Mouse (Mus musculus) cerebellum, adult 9-11 months (tissue): ENCODE data around the gene Chd6.
A peak's percentile ranks its signal among the peaks of the same experiment; 100 is the strongest.
"Not testable (repeated sequence)": the region's sequence is repeated elsewhere in the genome, so short reads cannot be mapped to it uniquely, and the experiment has no call there.

Experiments
- DNase-seq: peaks from one replicate; pipeline ENCODE4 v3.0.0; 2022

Chd6 gene

DNA sequence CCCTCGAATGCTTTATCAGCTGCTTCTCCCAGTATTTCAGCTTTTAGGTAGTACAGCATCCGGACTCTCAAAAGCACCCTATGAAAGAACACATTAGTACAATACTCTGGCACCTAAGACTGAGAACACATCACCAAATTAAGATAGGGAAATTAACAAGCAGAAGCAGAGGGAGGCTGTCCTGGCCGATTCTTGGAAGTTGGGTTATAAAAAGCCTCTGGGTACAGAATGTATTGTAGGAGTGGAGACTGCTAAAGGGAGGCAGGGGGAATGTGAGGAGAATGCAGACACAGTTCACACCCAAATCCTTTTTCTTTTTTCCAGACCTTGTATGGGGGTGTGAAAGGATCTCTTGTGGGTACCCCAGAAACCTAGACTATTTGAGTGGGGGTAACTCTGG is 126.2 kb downstream of the Chd6 start:
- DNase-seq: no peak

DNA sequence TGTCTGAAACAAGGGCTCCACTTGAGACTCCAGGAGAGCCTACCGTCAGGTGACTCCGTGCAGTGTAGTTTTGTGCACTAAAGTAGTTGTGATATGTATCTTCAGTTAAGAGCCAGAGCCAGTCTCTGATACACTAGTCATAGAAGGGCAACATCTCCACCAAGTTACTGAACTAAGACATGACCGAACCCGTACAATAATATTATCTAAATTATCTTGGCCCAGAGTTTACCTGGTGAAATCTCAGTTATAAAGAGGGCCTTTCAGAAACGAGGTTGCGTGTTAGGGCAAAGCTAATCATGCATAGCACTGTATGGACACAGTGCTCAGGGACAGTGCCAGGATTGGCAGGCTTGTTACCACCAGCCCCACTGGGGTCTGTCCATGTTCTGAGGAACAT is 127.1 kb downstream of the Chd6 start:
- no peak for DNase-seq

DNA sequence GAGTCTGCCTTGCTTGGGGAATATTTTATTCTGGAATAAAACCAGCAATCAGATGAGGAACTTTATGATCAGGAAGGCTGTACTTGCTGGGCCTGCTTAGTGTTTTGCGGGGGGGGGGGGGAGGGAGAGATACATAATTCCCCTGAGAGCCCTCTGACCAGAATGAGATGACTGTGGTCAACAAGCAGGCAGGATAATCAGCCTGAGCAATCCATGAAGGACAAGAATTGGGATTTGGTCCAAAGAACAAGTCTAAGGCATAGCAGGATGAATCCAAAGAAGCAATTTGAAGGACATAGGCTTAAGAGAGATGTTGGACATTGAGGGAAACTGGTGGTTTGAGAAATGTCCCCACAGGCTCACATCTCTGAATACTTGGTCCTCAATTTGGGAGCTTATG is 130.2 kb downstream of the Chd6 start:
- no peak for DNase-seq

DNA sequence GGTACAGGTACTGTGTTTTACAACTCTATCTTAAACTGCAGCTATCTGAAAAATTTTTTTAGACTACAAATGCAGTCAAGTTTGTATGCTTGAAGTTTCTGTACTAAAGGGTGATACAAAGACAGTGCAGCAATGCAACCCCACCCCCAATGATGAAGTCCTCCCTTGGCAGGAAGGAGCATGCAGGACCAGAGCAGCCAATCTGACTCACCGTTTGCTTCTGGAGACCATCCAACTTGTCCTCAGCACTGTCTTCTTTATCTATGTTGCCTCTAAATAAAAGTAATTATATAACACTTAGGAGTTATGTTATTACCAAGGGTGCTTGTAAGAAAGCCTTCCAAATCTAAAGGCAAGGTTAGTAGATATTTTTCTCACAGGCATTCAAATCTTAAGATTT is 131.6 kb downstream of the Chd6 start:
- DNase-seq: peak; percentile 39

DNA sequence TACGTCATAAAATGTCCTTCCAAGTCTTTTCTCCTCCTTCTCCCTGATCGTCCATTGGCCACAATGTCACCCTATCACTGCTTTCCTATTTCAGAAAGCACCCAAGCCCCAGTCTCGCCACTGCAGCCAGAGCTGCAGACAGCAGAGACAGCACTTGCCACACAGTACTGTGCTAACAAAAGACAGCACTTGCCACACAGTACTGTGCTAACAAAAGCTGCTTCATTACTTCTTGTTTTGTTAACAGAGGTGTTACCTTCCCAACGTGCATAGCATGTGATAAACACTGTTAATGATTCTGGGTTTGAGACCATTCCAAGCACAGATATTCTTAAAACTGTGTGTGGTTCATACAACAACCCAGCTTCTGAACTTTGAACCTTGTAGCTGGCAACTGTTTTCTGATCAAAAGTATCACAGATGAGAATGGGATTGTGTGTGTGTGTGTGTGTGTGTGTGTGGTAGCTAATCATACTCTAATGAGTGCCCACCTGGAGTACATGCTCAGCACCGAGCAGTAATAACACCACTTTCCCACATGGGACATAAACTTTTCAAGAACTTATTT is 135.1 kb downstream of the Chd6 start:
- no peak for DNase-seq

DNA sequence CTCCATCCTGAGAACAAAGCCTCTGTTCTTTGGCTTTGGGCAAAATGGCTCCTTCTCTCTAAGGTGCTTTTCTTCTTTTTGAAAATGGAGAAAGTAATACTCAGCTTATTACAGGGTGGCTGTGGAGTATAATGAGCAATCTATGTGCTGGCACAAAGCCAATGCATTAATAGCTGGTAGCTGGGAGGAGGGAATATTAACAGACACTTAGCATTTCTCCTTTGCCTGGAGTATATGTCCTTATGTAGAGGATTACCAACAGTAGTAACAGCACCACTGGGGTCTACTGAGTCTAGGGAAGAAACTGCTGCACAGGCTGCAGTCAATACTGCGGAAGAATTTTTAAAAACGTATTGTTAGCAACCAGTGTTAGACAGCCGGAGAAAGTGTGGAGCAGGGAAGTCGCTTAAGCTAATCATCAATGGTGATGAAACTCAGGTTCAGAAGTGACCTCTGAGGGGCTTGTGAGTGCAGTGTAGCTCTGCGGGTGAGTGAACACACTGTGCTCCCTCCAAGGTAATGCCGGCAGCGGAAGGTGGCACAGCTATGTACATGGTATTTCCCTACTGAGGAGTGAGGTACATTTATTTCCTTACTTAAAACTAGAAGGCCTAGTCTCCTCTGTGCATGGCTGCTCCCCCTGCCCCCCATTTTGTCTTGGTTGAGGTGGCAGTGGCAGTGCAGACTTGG is 136.6 kb downstream of the Chd6 start:
- no peak for DNase-seq

DNA sequence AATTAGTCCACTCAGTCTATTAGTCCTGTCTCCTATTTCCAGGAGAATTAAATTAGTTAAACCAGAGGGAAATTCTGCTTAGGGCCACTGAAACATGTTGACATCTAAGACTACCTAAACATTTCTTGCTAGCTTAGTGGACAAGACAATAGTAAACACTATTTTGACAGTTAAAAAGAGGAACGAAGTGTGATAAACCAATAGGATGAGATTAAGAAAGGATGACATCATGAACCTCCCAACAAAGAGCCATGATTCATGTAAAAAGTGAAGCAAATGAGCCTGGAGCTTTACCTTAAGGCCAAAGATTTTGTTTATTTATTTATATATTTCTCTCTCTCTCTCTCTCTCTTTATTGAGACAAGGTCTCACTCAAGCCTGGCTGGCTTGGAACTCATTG is 146.7 kb downstream of the Chd6 start:
- DNase-seq: no peak

DNA sequence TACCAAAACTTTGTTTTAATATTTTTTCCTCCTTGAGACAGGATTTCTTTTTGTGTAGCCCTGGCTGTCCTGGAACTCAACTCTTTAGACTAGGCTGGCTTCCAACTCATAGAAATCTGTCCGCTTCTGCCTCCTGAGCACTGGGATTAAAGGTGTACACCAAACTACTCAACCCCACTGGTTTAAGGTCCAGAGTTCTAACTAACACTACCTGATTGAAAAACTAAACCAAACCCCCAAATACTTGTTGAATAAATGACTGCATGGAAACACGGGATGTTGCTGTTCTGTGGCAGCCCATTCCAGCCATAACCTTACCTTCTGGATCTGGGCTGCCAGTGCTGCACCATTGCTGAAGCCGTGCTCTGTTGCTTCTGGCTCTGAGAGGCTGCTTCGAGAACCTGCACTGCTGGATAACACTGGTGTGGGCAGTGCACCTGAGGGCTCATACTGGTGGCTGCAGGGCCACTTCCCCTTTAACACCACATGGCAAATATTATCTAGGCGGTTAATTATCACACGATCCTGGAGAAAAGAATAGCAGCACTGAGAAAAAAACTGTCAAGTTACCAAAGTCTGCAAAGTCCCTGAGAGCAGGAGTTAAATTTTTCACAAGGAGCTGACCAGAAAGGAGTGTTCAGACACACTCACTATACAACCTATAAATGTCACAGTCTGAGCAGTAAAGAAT is 147.8 kb downstream of the Chd6 start:
- DNase-seq: no peak

DNA sequence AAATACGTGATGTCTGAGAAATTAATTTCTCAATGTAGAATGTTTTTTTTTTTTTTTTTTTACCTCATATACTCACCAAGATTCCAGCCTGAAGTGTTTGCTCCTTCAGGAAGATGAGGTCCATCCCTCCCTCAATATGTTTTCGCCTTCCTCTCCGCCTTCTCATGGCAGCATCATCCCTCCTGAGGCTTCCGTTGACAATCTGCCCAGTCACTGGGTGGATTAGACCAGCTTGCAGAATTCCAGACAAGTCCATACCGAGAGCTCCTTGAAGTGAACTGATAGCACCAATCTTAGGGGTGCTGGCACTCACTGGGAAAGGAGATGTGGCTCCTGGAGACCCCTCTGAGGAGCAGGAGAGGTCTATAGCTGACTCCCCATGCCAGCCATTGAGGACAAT is 149.0 kb downstream of the Chd6 start:
- DNase-seq: no peak

DNA sequence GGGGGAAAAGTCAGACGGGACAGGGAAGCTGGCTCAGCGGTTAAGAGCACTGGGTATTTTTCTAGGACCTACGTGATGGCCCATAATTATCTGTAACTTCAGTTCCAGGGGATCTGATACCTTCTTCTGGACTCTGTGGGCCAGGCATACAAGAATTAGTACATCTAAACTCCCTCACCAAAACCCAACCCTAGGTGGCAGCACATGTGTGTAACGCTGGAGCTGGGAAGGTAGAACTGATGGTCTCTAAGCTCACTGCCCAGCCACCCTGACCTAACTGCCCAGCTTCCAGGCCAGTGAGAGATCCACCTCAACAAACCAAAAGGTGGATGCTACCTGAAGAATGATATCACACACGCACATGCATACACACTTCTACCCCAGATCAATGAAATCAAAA is 150.1 kb downstream of the Chd6 start:
- DNase-seq: no peak

DNA sequence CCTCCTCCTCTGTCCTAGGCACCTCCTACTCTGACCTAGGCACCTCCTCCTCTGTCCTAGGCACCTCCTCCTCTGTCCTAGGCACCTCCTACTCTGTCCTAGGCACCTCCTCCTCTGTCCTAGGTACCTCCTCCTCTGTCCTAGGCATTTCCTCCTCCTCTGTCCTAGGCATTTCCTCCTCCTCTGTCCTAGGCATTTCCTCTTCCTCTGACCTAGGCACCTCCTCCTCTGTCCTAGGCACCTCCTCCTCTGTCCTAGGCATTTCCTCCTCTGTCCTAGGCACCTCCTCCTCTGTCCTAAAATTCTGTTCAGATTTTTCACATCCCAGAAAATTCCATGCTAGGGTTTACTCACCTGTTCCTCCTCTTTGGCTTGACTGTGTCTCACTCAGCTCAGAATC is 151.1 kb downstream of the Chd6 start:
- DNase-seq: not testable (repeated sequence)

DNA sequence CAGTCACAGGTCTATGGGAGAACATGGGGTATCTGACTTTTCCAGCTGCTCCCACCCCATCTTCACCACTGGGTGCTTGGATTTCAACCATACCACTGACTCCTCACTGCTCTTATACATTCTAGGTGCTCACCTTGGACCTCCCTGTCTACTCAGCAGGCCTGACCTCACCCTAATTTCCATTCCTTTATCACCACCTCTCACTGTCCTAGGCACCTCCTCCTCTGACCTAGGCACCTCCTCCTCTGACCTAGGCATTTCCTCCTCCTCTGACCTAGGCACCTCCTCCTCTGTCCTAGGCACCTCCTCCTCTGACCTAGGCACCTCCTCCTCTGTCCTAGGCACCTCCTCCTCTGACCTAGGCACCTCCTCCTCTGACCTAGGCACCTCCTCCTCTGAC is 151.6 kb downstream of the Chd6 start:
- not testable (repeated sequence) for DNase-seq

DNA sequence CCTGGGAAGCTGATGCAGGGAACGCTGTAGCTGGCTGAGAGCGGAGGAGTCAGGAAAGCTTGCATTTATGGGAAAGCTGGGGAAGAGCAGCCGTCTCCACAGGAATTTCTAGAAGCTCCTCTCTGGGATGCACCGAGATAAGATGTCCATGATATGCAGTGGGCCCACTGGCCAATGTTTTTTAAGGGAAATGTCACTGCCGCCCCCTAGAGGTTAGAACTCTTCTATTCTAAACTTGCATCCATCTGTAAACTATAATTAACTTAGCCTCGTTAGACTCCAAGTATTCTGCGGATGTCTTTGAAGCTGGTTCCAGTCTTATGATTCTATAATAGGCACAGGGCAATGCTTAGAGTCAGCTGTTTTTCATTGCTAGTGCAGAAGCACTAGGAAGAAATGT is 153.5 kb downstream of the Chd6 start:
- no peak for DNase-seq

DNA sequence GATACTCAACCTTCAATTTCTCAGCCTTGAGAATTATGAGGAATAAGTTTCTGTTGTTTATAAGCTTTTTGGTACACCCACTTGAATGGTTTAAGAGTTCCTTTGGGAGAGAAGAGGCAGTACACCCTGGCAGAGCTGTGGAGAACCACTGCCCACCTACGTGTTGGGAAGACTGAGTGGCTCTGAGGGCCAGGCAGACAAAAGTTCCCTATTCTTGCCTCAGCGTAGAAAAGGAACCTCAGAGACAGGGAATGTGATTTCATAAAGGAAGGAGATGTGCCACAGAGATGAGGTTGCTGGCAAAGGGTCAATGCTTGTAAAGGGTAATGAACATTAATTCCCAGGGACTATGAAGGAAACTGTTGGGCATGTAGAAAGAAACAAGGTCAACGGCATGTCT is 154.3 kb downstream of the Chd6 start:
- DNase-seq: no peak

DNA sequence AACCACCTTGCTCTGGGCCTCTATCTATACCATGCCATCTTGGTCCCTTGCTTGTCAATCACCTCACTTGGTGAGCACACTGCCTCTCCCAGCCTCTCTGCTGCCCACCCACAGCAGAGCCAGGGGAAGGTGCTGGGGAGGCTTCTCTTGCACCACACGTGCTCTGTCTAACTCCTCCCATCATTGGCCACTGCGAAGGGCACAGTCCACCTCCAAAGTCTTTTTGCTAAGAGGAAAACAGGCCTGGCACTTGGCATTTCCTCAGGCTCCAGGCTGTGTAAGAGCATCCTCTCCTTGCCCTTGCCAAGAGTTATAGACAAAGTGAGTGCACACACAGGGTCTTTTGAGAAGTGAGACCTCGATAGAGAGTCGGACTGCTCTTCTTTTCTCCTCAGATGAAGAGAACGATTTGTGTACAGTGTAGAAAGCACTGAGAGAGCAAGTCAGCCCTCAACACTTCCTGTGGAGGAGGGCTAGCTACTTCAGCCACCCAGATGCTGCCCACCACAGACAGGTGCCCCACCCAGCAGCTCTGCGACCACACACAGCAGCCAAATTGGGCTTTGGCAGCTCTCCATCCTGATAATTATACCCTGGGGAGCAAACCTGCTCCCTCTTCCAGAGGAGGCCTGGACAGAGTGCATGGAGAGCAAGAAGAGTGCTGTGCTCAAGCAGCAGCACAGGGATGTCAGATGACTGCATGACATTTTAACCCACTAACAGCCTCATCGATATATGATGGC is 155.6 kb downstream of the Chd6 start:
- DNase-seq: no peak

DNA sequence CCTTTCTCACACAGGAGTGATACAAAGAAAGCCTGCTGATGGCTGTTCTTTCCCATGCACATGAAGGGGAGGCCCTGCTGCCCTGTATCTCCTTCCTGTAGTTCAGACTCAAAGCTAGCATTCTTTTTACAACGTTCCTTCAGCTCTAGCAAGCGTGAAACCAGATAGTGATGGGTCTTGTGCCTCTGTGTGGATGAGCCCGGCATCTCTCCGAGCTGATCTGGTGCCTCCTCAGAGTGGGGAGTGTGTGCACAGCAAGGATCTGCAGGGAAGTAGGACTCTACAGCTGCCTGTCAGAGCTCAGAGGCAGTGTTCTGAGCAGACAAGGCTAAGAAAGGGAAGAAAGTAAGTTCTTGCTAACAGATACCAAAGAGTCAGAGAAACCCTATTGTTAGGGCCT is 157.3 kb downstream of the Chd6 start:
- DNase-seq: no peak

DNA sequence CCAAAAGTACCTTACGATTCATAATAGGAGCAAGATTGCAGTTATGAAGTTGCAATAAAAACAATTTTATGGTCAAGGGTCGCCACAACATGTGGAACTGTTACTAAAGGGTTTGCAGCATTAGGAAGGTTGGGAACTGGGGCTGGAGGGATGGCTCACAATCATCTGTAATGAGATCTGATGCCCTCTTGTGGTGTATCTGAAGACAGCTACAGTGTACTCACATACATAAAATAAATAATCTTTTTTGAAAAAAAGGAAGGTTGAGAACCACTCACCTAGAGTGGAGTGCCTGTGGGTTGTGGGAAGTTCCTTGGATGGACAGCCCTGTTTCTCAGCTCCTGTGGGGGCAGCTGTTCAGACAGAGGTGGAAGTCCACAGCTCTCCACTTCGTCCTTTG is 166.4 kb downstream of the Chd6 start:
- DNase-seq: no peak

DNA sequence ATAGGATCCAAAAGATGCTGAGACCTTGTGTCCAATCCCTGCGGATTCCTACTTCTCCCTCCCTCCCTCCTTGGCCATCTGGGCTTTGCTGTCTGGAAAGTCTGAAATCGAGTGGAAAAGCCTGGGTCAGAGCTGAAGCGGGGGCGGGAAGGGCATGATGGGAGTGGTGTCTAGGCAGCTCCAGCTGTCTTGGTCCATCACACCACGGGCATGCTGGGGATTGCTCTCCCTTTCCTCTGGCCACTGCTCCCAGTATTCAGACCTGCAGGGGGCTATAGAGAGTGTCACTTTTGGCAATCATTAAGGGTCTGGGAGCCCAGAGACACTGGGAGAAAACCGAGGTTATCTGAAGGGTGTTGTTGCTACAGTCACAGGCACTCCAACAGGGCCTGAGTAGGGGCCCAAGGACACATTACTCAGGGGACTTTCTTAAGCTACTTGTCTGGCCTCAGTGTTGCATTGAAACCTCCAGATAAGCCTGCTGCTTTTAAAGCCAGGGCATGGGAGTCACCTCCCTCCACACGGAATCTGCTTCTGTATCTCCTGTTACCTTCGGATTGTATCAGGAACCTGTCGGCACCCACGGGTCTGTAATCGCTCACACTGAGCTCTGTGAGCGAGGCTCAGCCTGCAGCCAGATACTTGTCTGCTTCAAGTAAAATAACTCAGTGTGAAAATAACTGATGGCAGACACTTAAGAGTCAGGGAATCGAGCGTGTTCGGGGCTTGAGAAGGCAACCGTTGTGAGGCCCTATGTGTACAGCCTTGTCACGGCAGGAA is 167.8 kb downstream of the Chd6 start:
- no peak for DNase-seq

DNA sequence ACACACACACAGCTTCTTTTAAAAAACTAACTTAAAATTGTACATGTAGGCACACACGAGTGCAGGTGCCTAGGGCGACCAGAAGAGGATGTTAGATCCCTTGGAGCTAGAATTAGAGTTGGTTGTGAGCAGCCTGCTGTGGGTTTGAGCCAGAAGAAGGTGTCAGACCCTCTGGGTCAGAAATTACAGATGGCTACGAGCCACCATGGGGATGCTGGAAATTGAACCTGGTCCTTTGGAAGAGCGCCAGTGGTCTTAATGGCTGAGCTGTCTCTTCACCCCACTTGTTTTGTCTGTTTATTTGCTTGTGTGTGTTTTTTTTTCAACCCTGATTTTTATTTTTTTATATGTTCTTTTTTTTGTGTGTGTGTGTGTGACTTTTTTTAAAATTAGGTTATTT is 174.4 kb downstream of the Chd6 start:
- DNase-seq: no peak

DNA sequence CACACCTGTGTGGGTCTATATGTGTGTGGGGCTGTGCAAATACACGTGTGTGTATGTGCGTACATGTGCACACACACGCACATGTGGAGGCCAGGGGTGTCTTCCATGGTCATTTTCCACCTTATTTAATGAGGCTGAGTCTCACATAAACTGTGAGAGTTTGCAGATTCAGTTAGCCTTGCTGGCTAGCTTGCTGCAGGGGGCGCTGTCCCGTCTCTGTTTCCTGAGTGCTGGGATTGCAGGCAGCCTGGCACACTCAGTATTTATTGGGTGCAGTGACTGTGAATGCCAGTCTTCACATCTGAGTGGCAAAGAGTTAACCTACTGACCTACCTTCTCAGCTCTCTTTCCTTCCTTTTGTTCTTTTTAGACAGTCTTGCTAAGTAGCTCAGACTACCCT is 175.0 kb downstream of the Chd6 start:
- DNase-seq: no peak

DNA sequence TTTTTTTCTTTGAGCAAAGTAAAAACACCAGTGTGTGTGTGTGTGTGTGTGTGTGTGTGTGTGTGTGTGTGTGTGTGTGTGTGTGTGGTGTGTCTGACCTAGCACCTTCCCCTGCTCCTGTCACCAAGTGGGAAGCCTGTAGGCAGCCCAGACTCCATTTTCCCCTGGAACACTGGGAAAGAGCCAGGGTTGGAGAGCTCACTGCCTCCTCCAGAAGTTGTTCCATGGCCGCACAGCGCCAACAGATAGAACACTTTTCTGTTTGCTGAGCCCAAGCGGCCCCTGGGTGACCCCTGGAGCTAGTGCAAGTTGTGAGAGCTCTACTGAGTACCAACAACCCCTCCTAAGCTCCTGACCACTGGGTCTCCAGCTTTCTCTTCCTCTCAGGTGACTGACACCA is 175.9 kb downstream of the Chd6 start:
- no peak for DNase-seq

DNA sequence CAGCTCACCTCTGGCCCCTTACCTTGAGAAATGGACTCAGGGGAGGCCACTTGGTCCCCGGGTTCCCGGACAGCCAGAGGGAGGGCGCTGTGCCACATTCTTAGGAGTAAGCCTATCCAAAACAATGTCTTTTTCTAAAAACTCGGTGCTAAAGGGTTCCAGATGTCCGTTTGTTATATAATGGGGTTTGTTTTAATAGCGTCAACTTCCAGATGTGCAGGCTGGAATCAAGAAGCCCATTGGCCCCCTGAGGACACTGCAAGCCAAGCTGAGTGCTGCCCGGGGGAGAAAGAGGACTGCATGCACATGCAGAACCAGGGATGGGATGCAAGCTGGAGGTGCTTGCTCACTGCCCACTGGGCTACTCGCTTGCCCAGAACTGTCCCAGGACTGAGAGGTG is 176.6 kb downstream of the Chd6 start:
- DNase-seq: no peak

DNA sequence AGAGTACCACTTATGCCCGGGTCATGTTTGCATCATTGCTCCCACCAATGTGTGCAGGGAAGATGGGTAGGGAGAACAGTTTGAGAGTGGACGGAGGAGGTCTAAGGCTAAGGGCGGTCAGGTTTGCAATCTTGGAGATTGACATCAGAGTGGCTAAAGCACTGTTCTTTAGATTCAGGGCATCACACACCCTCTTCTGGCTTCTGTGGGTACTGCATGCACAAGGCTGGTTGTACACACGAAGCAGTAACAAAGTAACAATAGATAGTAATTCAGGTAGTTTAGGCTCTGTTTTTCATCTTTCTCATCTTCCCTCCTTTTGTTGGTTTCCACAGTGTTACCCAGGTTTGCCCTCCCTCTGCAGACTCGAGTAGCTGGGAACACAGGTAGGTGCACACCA is 177.5 kb downstream of the Chd6 start:
- DNase-seq: no peak
